Mouse (Mus musculus): ENCODE measurements around the gene Arcn1.

DNA sequence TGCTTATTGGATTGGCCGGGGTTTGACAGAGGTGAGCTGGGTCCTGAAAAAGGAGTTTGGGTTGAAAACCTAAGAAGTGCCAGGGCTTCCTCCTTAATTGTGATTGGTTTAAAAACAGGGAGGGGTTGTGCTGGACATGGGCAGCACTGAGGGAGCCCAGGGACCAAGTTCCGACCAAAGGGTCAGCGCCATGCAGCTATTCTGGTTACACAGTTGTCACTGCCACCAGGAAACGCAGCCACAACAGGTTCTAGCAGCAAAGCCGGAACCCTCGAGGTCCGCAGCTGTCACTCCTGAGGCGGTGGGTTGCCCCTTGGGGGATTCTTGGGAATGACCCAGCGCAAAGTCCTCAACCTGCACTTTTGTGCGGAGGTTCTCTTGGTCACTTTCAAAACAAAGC, 37.0 kb upstream of the Arcn1 start:
- TF ChIP-seq CTCF (IDR thresholded peaks at IDR 0.05; ENCODE audit: low read depth) (no peak), EP300 (IDR thresholded peaks at IDR 0.05; ENCODE audit: low read depth) (no peak)

All from liver, embryonic 14.5 days (tissue).